Mouse (Mus musculus) regulatory T cell (primary cell): ENCODE results near the gene Raph1.

Experiments
- in situ Hi-C: fragments of 300-600 bp; cut with MboI, MseI; formaldehyde crosslinking; loops from one replicate; pipeline ENCODE4 v1.15.1; 2025; ENCODE audit warnings: high pct_unique_total_duplicates

Raph1 gene

GRCm38 (mm10) chr1:60566631-60567311 is at the start of gene Raph1:
Gene Raph1, minus strand, starts transcription at chr1:60567104.
- in situ Hi-C loops = loop anchor here (5.0 to 10.0 kb wide), 2 partner anchors 181 to 298 kb away; no protein-coding TSS in a partner anchor

- in situ Hi-C loops = no loop called here
Measured at GRCm38 (mm10) chr1:60615703-60616102, 48.8 kb upstream of the Raph1 start.

GRCm38 (mm10) chr1:60614902-60615301 is 48.0 kb upstream of the Raph1 start:
- in situ Hi-C loops = no loop called here

GRCm38 (mm10) chr1:60611968-60612367 is 45.1 kb upstream of the Raph1 start:
- in situ Hi-C loops = no loop called here

GRCm38 (mm10) chr1:60610631-60611030 is 43.7 kb upstream of the Raph1 start:
- in situ Hi-C loops = no loop called here

- in situ Hi-C loops = no loop called here
Measured at GRCm38 (mm10) chr1:60609011-60609775, 42.3 kb upstream of the Raph1 start.

GRCm38 (mm10) chr1:60604481-60605021 is 37.6 kb upstream of the Raph1 start:
- in situ Hi-C loops = no loop called here

- in situ Hi-C loops = no loop called here
Measured at GRCm38 (mm10) chr1:60600682-60601081, 33.8 kb upstream of the Raph1 start.

- in situ Hi-C loops = loop anchor here (5.0 to 10.0 kb wide), 2 partner anchors 97 to 315 kb away; no protein-coding TSS in a partner anchor
Measured at GRCm38 (mm10) chr1:60599926-60600325, 33.0 kb upstream of the Raph1 start.

- in situ Hi-C loops = loop anchor here (5.0 to 10.0 kb wide), 2 partner anchors 98 to 314 kb away; no protein-coding TSS in a partner anchor
Measured at GRCm38 (mm10) chr1:60599013-60599701, 32.3 kb upstream of the Raph1 start.

- in situ Hi-C loops = loop anchor here (5.0 to 10.0 kb wide), 2 partner anchors 101 to 312 kb away; no protein-coding TSS in a partner anchor
Measured at GRCm38 (mm10) chr1:60596386-60597320, 29.7 kb upstream of the Raph1 start.

- in situ Hi-C loops = loop anchor here (10.0 kb wide), 1 partner anchor 308 kb away; no protein-coding TSS in a partner anchor
Measured at GRCm38 (mm10) chr1:60593101-60593500, 26.2 kb upstream of the Raph1 start.

GRCm38 (mm10) chr1:60588887-60589629 is 22.2 kb upstream of the Raph1 start:
- in situ Hi-C loops = no loop called here

- in situ Hi-C loops = no loop called here
Measured at GRCm38 (mm10) chr1:60580990-60581389, 14.1 kb upstream of the Raph1 start.

GRCm38 (mm10) chr1:60579886-60580285 is 13.0 kb upstream of the Raph1 start:
- in situ Hi-C loops = no loop called here

- in situ Hi-C loops = no loop called here
Measured at GRCm38 (mm10) chr1:60572699-60573098, 5.8 kb upstream of the Raph1 start.

- in situ Hi-C loops = loop anchor here (5.0 to 10.0 kb wide), 2 partner anchors 178 to 295 kb away; no protein-coding TSS in a partner anchor
Measured at GRCm38 (mm10) chr1:60569741-60570140, 2.8 kb upstream of the Raph1 start.

GRCm38 (mm10) chr1:60569210-60569609 is 2.3 kb upstream of the Raph1 start:
- in situ Hi-C loops = loop anchor here (5.0 to 10.0 kb wide), 2 partner anchors 178 to 296 kb away; no protein-coding TSS in a partner anchor

GRCm38 (mm10) chr1:60567321-60567720 is 417 bp upstream of the Raph1 start:
- in situ Hi-C loops = loop anchor here (5.0 to 10.0 kb wide), 2 partner anchors 180 to 297 kb away; no protein-coding TSS in a partner anchor
